Mouse (Mus musculus) liver, adult 2 months (tissue): Measurements from ENCODE around the gene Zmiz1.

ENCODE experiments used
- CTCF ChIP-seq: fragments of 200-500 bp; IDR thresholded peaks from 2 replicates; pipeline ENCODE4 v1.5.1; 2011; ENCODE audit warnings: low read depth, low read length, control low read depth
- POLR2A ChIP-seq: fragments of 200-500 bp; IDR thresholded peaks from 2 replicates; pipeline ENCODE4 v1.6.1; 2011; ENCODE audit warnings: low read length, control low read depth; ENCODE audit not compliant: insufficient read depth; ENCODE audit errors: extremely low read depth

DNA sequence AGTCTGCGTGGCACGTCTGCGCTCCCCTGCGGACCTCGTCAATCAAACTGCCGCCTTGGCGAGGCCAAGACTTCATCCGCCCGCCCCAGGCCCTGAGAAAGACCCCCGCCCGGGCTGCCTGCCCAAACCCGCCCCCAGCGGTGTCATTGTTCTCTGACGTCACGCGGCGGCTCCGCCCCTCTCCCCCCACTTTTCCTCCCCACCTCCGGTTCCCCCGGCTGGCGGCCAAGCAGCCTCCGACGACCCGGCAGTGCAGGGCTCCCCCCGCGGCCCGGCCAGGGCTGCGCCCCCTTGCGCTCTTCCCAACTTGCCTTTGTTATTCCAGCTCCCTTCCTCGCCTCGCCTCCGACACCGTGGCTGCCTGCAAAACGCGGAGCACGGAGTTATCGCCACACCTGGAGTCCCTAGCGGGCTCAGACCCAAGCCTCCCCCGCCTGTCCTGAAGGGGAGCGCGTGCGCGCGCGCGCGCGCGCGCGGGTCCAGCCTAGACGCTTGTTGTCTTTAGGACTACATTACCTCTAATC, 1.5 kb upstream of the Zmiz1 start:
- TF ChIP-seq CTCF = peak; percentile 64
- TF ChIP-seq POLR2A = no peak
